Mouse (Mus musculus) adrenal gland, postnatal 10 days (tissue): ENCODE measurements at regions not wholly inside any gene's neighbourhood (a gene's known extent, or its start where the extent isn't known, plus 50 kb on each side); places are given as distances from the start of the nearest gene placed in this dataset.
A peak's percentile ranks its signal among the peaks of the same experiment; 100 is the strongest.

ENCODE experiments used
- DNase-seq: peaks from one replicate; pipeline ENCODE4 v3.0.0; 2021; ENCODE audit warnings: mixed read lengths

- DNase-seq, result no peak
Measured at GRCm38 (mm10) chr3:37915673-37916072, 191.4 kb upstream of the Gm5148 start.

DNA sequence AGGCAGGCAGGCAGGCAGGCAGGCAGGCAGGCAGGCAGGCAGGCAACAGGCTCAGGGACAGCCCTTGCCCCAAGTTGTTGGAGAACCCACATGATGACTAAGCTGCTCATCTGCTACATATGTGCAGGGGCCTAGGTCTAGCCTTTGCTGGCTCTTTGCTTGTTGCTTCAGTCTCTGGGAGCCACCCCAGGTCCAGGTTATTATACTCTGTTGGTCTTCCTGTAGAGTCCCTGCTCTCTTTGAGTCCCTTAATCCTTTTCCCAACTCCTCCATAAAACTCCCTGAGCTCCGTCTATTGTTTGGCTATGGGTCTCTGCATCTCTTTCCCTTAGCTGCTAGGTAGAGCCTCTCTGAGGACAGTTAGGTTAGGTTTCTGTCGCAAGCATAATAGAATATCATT lies 189.8 kb upstream of the Gm5148 start:
- no peak for DNase-seq

DNA sequence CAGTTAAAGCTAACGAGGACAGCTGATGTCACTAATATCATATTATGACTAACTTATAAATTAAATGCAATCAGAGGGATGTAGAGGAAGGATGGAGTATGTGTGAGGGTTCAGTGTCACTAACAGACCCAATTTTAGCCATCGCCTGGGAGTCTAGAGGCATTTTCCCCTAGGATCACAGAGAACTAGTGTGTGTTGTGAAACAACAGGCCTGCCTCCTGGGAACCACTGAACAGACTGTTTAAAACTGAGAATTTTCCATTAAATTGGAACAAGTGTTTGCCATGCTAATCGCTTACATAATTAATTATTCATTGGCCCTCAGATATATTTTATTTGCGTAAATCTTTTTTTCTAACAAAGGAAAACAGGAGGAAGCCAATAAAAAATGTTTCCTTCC lies 185.5 kb upstream of the Gm5148 start:
- DNase-seq, result no peak

- no peak for DNase-seq
Measured at GRCm38 (mm10) chr3:37909008-37909407, 184.7 kb upstream of the Gm5148 start.

DNA sequence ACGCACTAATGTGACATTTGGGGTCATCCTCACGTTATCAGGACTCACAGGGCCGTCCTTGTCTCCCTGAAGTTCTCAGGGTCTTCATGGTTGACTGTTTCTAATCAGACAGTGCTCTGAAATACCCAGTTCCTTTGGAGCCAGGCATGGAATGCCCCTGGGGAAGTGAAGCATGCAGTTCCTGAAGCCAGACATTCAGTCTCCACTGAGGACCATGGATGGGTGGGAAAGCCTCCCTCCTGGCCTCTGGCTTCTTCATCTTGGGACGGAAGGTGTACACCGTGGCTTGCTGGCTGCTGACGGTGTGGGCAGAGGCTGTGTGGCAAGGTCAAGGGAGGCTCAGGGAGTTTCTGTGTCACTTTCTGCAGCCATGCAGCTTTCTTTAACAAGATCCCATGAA lies 184.2 kb upstream of the Gm5148 start:
- no peak for DNase-seq

- DNase-seq, result peak; percentile 67
Measured at GRCm38 (mm10) chr3:37907432-37908088, 183.3 kb upstream of the Gm5148 start.

DNA sequence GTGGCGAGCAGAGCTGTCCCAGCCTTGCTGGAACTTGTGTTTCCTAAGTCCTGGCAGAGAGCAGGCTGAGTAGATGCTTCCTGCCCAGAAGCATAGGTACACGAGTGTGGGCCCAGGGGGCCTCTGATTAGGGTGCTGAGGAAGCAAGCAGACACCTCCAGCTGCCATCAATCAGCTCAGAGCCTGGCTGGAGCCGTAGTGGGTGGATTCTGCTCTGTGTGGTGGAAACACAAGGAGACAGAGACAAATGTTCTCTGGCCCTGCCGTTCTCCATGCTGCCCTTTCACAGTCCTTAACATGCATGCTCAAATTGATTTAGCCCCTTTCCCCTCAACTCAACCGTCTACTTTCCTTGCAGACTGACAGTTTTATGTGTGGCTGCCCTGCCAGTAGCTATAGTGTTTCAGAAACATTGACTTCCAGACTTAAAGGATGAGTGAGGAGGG lies 182.5 kb upstream of the Gm5148 start:
- DNase-seq, result peak; percentile 43

- DNase-seq, result no peak
Measured at GRCm38 (mm10) chr3:37904188-37904587, 179.9 kb upstream of the Gm5148 start.

- DNase-seq, result peak; percentile 39
Measured at GRCm38 (mm10) chr3:37903482-37903881, 179.2 kb upstream of the Gm5148 start.

GRCm38 (mm10) chr3:37903021-37903420 lies 178.7 kb upstream of the Gm5148 start:
- DNase-seq, result no peak

GRCm38 (mm10) chr3:37897392-37897791 lies 173.1 kb upstream of the Gm5148 start:
- DNase-seq, result no peak

DNA sequence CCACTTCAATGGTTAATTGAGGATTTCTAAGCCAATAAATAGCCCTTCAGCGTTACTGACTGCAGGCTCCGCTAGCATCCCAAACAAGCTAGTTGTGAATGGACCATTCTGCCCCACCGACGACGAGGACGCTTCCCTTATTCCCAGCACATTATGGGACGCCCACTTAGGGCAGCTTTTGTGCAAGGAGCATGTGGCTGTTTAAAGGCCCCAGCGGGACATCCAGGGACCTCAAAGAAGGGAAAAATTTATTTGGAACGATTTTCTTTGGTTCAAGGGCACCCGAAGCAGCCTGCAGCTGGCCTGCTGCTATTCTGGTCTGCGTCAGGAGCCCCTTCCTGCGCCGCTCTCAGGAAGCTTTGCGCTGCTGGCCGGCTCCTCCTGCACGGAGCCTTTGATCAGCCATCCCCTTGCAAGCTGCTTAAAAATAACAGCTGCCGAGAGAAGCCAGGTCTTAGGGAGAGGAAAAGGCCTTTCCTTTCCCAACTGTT lies 172.6 kb upstream of the Gm5148 start:
- DNase-seq, result peak; percentile 54

GRCm38 (mm10) chr3:37894599-37894998 lies 170.3 kb upstream of the Gm5148 start:
- DNase-seq, result peak; percentile 27

DNA sequence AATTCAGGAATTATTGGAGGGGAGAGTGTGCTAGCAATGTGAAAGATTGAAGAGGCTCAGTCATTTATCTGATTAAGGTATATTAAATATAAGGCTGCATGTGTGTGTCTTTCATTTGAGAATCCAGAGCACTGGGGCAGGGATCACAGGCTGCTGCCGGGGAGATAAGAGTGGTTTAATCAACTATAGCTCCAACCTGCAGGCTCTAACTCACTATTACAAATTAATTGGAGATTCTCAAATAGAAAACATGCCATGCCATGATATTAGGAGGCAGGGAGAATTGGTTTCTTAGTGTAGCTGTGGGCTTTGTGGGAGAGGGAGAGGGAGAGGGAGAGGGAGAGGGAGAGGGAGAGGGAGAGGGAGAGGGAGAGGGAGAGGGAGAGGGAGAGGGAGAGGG lies 165.9 kb upstream of the Gm5148 start:
- no peak for DNase-seq

DNA sequence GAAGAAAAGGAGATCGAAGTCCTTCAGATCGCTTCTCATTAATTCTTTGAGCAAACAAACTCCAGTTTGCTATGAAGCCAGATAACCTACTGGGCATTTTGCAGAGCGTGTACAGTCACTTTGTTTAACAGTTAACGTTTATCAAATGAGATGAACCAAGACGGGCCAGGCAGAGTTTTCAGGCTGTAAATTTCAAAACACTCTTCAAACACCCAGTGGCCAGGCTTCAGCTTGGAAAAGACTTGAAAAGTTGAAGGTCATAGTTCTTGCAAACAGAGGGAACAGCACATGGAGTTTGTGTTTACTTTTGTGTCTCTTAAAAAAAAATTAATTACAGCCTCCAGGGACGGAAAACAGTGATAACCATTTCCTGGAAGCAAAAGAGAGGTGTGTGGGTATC lies 164.2 kb upstream of the Gm5148 start:
- DNase-seq, result no peak

DNA sequence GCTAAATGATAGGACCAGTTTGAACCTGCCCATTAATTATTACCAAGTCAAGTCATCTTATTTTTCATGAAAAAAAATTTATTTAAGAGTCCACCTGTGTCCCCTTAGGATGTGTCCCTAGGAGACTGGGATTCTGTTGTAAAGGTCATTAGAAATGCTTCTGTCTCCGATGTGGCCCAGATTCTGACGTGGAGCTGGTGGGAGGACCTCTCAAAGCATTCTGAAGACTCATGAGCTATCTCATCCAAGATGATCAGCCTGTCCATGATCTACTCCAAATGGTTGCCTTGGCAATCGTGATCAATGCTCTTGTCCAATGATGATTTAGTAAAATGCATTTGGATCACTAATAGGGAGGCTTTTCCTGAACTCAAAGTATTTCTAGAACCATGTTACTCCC lies 163.4 kb upstream of the Gm5148 start:
- DNase-seq, result no peak

DNA sequence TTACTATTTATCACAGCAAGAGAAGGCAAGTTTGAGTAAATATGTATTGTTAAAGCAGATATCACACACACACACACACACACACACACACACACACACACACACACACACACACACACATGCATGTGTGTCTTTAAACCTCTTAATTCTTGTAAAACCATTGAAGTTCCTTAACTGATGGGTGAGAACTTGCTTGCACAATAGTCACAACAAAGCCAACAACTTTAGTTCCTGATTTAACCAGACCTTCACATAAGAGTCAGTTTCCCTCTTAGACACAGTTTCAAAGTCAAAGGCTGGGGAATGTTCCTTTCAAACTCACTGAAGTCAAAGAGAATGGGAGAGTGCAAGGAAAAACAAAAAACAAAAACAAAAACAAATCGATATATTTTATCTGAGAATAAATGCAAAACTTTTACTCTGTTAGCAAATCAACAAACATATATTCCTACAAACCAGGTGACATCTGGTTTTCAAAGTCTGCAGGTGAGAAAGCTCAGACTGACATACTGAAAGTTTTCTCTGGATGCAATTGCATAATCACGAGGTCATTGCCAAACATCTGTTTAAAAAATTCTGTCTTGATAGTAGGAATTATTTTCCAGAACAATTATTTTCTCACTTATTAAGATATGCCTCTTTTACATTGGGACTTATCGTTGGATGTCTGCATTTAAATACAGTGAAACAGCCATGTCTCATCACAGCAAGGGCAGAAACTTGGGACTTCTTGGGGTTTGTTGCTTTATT lies 162.6 kb upstream of the Gm5148 start:
- DNase-seq, result no peak

GRCm38 (mm10) chr3:37885776-37886175 lies 161.5 kb upstream of the Gm5148 start:
- no peak for DNase-seq

- no peak for DNase-seq
Measured at GRCm38 (mm10) chr3:37882417-37882816, 158.1 kb upstream of the Gm5148 start.

DNA sequence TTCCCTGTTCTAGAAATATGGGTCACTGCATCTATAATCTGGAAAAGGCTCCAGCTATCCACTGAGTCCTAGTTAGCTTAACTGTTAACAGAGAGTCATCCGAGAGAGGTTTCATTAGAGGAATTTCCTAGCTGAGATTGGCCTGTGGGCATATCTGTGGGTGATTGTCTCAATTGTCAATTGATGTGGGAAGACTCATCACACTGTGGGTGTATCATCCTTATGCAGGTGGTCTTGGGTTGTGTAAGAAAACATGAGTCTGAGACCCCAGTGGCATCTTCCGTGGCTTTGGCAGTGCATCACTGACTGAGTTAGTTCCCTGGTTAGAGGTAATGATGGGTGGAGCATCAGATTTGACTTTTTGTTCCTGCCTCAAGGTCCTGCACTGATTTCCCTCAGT lies 156.7 kb upstream of the Gm5148 start:
- DNase-seq, result no peak

GRCm38 (mm10) chr3:37879056-37879455 lies 154.8 kb upstream of the Gm5148 start:
- no peak for DNase-seq

DNA sequence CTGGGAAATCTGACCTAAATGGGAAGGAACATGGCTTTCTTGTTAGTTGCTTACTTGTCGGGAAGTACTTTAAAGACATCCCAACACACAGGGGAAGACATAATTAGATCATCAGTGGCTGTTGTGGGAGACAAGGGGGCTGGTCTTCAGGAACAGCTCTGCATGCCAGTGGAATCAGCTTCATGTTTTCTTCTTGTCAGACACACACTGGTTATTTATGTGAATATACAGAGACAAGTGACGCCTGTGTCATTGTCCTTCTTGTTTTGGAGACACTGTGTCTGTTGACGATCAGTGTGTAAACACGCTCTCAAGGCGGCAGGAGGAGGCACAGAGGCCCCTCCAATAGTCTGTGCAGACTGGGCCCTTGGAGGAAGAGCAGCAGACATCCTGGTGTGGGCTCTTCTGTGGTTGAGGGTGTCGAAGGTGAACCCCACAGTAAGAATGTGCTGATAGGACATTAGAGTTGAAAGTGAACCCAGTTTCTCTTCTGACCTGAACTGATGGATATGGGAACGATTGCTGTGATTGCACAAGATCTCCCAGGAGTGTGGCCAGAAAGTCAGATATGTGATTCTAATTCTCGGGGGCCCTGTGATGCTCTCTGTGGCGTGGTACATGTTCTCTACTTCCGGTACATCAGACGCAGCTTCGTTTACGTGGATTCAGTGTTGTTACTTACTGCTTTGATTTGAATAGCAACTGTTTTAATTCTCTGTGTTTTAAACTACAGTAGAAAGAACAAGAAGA lies 151.9 kb upstream of the Gm5148 start:
- no peak for DNase-seq
